Mouse (Mus musculus) heart, adult 2 months (tissue): ENCODE results near the gene Pik3r2.

ENCODE experiments used
- CTCF ChIP-seq: fragments of 200-600 bp; IDR thresholded peaks from 2 replicates; pipeline ENCODE4 v1.8.1; 2022; ENCODE audit warnings: antibody characterized with exemption, mild to moderate bottlenecking, moderate library complexity
- EP300 ChIP-seq: fragments of 200-500 bp; IDR thresholded peaks from 2 replicates; pipeline ENCODE4 v1.6.1; 2011; ENCODE audit warnings: low read depth, low read length, control low read depth; ENCODE audit not compliant: insufficient read depth
- POLR2A ChIP-seq: fragments of 200-500 bp; IDR thresholded peaks from 2 replicates; pipeline ENCODE4 v1.6.1; 2011; ENCODE audit warnings: mild to moderate bottlenecking, low read depth, low read length, control low read depth; ENCODE audit not compliant: insufficient read depth

GRCm38 (mm10) chr8:70797081-70798070, 20.9 kb upstream of the Pik3r2 start:
- no peak for TF ChIP-seq CTCF
- TF ChIP-seq EP300 = no peak
- TF ChIP-seq POLR2A = no peak
